Mouse (Mus musculus) B cell, adult (primary cell): ENCODE data around the gene Olfr846. TPM values are rescaled to one million over a fixed set of nuclear protein-coding genes. Genes with fewer than 3 reads are reported as not detected.

ENCODE experiments used
- total RNA-seq: library from RNA; stranded (reverse); gene quantifications from 4 replicates; pipeline ENCODE4 v1.2.4, GENCODE M21; 2023; ENCODE audit not compliant: inconsistent age

Gene Olfr846
- not detected in 4 replicates for total RNA-seq

DNA sequence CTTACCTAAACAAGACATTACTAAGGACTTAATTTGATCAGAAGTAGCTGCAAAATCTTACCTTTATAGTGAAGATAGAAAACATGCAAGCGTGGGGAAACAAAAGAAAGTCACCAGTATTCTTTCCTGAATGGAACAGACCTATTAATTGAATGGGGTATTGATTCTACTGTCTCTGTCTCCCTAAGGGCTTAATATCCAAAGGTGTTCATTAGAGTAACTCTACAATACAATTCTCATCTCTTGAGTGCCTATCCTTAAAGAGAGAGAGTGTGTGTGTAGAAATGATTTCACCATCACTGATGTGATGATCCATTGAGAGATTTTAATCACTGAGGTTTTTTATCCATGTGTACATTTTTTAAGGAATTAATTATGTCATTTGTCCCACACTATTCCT, at the start of gene Olfr846:
Olfr846 (minus strand) TSS at position 101 of the 400 bp plus-strand sequence.

DNA sequence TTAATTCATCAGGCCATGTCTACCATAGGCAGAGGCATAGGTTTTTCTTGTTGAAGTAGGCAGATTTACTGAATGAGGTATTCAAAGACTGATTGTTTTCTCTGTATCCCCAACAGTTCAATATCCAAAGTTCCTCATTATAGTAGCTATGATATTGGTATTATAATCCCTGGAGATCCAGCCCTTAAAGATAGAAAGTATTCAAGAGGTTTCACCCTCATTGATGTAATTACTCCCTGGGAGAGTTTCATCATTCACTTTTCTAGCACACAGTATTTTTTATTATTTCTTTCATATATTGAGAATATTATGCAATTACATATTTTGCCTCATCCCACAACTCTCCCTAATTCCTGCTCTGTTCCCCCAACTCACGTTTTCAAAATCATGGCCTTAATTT, 14.8 kb upstream of the Olfr846 start, which contains the start of gene Olfr847:
Olfr847 (minus strand) TSS at position 101 of the 400 bp plus-strand sequence.

DNA sequence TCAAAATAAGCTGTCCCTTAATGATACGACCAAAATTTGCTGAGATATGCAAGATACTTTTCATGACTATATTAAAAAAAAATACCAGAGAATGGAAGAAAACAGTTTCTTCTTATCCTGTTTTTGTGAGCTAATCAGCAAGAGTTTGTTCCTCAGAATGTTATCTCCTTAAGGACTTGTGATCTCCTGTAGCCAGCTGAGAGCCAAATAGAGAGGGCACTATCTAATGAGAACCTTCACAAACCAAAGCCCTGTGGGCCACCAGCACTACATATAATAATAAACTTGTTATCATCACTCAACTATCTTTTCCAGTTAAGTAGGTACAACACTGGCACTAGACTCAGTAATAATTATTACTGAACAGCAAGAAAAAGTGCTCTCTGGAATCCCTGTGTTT, 27.6 kb downstream of the Olfr846 start, which contains the start of gene Olfr845:
Olfr845 (plus strand) TSS at position 301 of the 400 bp plus-strand sequence.

DNA sequence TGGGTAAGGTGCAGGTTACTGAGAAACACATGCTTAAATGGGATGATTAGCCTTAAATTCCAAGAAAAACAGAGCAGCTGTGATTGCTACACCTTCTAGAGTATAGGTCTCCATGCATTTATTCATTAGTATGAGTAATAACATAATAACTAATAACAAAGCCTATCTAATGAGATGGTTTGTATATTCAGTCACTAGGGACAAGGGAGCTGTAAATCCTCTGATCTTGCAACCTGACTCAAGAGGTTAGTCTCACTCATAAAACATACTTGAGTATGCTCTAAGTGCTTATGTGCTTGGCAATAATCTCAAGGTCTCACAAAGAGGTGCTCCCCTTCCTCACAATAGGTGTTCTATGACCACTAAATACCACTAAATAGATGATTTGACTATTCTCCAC, 47.8 kb downstream of the Olfr846 start, which contains the start of gene Olfr844:
Olfr844 (plus strand) TSS at position 301 of the 400 bp plus-strand sequence.

Other genes starting within 250 kb of the Olfr846 start
- gene Olfr836, start 243.6 kb downstream of the Olfr846 start, total RNA-seq, result not detected in 4 replicates
- gene Olfr837, start 227.7 kb downstream of the Olfr846 start, total RNA-seq, result not detected in 4 replicates
- 0.06 TPM in 2 of 4 replicates, not detected in the others for gene Olfr839-ps1, start 186.7 kb downstream of the Olfr846 start, total RNA-seq
- gene Olfr843, start 112.0 kb downstream of the Olfr846 start, total RNA-seq, result not detected in 4 replicates
- gene Olfr844, start 47.7 kb downstream of the Olfr846 start, total RNA-seq, result not detected in 4 replicates
- not detected in 4 replicates for gene Olfr845, start 27.5 kb downstream of the Olfr846 start, total RNA-seq
- not detected in 4 replicates for gene Olfr847, start 14.7 kb upstream of the Olfr846 start, total RNA-seq
- gene Olfr849, start 76.3 kb upstream of the Olfr846 start, total RNA-seq, result not detected in 4 replicates
- gene Olfr850, start 114.2 kb upstream of the Olfr846 start, total RNA-seq, result not detected in 4 replicates
- gene Olfr851, start 129.3 kb upstream of the Olfr846 start, total RNA-seq, result not detected in 4 replicates
- not detected in 4 replicates for gene Olfr853, start 177.1 kb upstream of the Olfr846 start, total RNA-seq
- gene Olfr854, start 203.4 kb upstream of the Olfr846 start, total RNA-seq, result not detected in 4 replicates
- gene Olfr855, start 218.6 kb upstream of the Olfr846 start, total RNA-seq, result not detected in 4 replicates